Mouse (Mus musculus): ENCODE results near the gene Spryd4. TPM values are rescaled to one million over a fixed set of nuclear protein-coding genes. Genes with fewer than 3 reads are reported as not detected.
"Not testable (repeated sequence)": the region's sequence is repeated elsewhere in the genome, so short reads cannot be mapped to it uniquely, and the experiment has no call there.

The Spryd4 gene
- total and polyA plus RNA-seq, 3 experiments: 17.2 to 19.6 TPM; not detected in 1

DNA sequence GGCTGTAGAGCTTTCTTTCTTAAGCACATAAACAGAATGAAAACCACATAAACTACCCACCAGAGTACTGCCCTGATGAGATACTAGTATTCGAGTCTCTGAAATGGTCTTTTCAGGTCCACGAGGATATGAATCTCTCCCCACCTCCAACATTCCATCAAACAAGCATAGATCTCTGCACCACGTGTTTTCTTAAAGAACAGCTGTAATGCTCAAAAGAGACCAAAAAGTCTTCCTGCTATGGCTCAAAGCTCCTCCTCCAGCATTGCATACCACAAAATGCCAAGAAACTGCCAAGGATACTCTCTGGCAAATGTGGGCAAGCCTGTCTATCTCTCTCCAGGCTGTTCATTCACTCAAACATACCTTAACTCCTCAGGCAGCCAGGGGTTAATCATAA lies 36.3 kb downstream of the Spryd4 start:
- H3K9ac ChIP-seq (ENCODE audit: control insufficient read depth, low read depth, low read length, poor library complexity, severe bottlenecking): no peak overlapping the region; the same call in 1 of the 2 replicates
- H3K9me3 ChIP-seq (replicated peaks; ENCODE audit: insufficient read depth, low read length): no peaks in the 10 kb centered on the region
- H3K4me1 ChIP-seq (ENCODE audit: control insufficient read depth in 1 of 2, insufficient read depth in 2 of 2, low read length in 2 of 2): peaks cover 0 to 6% of the 10 kb centered on the region in 2 experiments; a peak in 1 of 4 replicates
- no peaks in the 10 kb centered on the region for H3K27me3 ChIP-seq (ENCODE audit: control insufficient read depth in 1 of 2, insufficient read depth in 2 of 2, low read length in 2 of 2)
- no peak for DNase-seq (ENCODE audit: low read depth, low spot score)
- TF ChIP-seq ZC3H11A (IDR thresholded peaks at IDR 0.05; ENCODE audit: low read depth, low read length): no peak
- no peak for TF ChIP-seq NRF1 (IDR thresholded peaks at IDR 0.05; ENCODE audit: insufficient read depth, low read depth, low read length, poor library complexity, severe bottlenecking)
- peaks cover 0 to 8% of the 10 kb centered on the region in 2 experiments; a peak in 2 of 4 replicates for H3K36me3 ChIP-seq (ENCODE audit: control insufficient read depth in 1 of 2, insufficient read depth in 2 of 2, low read length in 2 of 2)
- H3K27ac ChIP-seq (ENCODE audit: control insufficient read depth, low read depth, low read length): no peak overlapping the region
- peak overlapping the region; percentile 90 to 94 for H3K4me3 ChIP-seq (ENCODE audit: control insufficient read depth in 1 of 2, insufficient read depth in 1 of 2, low read depth in 2 of 2, low read length in 2 of 2)
- H3K79me2 ChIP-seq (ENCODE audit: control insufficient read depth, insufficient read depth, low read length, poor library complexity): peaks cover 2% of the 10 kb centered on the region; the same call in 1 of the 2 replicates

GRCm38 (mm10) chr10:128171348-128171747 lies 40.3 kb downstream of the Spryd4 start:
- H3K27me3 ChIP-seq (ENCODE audit: control insufficient read depth in 1 of 2, insufficient read depth in 2 of 2, low read length in 2 of 2); H3K79me2 ChIP-seq (ENCODE audit: control insufficient read depth, insufficient read depth, low read length, poor library complexity); DNase-seq (ENCODE audit: low read depth, low spot score); H3K9ac ChIP-seq (ENCODE audit: control insufficient read depth, low read depth, low read length, poor library complexity, severe bottlenecking); H3K4me1 ChIP-seq (ENCODE audit: control insufficient read depth in 1 of 2, insufficient read depth in 2 of 2, low read length in 2 of 2); H3K27ac ChIP-seq (ENCODE audit: control insufficient read depth, low read depth, low read length); H3K9me3 ChIP-seq (replicated peaks; ENCODE audit: insufficient read depth, low read length); H3K4me3 ChIP-seq (ENCODE audit: control insufficient read depth in 1 of 2, insufficient read depth in 1 of 2, low read depth in 2 of 2, low read length in 2 of 2); H3K36me3 ChIP-seq (ENCODE audit: control insufficient read depth in 1 of 2, insufficient read depth in 2 of 2, low read length in 2 of 2): not testable (repeated sequence)

DNA sequence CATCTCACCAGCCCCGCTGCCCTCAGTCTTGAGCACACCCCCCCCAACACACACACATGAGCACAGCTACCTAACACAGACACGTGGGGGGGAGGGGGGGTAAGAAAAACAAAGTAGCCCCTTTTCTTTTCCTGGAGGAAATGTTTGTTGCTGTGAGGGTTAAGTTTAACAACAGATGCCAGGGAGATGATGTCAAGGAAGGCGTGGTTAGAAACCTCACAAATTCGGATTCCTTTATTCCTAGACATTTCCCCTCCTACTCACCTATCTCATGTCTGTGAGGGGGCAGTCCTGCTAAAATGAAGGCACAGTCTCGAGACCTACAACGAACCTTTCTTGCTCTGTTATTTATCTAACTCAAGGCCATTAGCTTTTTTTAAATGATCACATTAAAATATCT lies 44.5 kb downstream of the Spryd4 start:
- Histone ChIP-seq H3K27ac (ENCODE audit: control insufficient read depth, low read depth, low read length) (no peak overlapping the region), H3K4me3 (ENCODE audit: control insufficient read depth in 1 of 2, insufficient read depth in 1 of 2, low read depth in 2 of 2, low read length in 2 of 2) (no peak overlapping the region), H3K4me1 (ENCODE audit: control insufficient read depth in 1 of 2, insufficient read depth in 2 of 2, low read length in 2 of 2) (no peaks in the 10 kb centered on the region), H3K79me2 (ENCODE audit: control insufficient read depth, insufficient read depth, low read length, poor library complexity) (no peaks in the 10 kb centered on the region), H3K9me3 (replicated peaks; ENCODE audit: insufficient read depth, low read length) (no peaks in the 10 kb centered on the region), H3K9ac (ENCODE audit: control insufficient read depth, low read depth, low read length, poor library complexity, severe bottlenecking) (no peak overlapping the region), H3K36me3 (ENCODE audit: control insufficient read depth in 1 of 2, insufficient read depth in 2 of 2, low read length in 2 of 2) (no peaks in the 10 kb centered on the region), H3K27me3 (ENCODE audit: control insufficient read depth in 1 of 2, insufficient read depth in 2 of 2, low read length in 2 of 2) (no peaks in the 10 kb centered on the region)
- TF ChIP-seq SIN3A (IDR thresholded peaks at IDR 0.05; ENCODE audit: low read length): no peak
- TF ChIP-seq GABPA (IDR thresholded peaks at IDR 0.05; ENCODE audit: low read depth, low read length): no peak
- no peak for TF ChIP-seq HCFC1 (IDR thresholded peaks at IDR 0.05; ENCODE audit: low read depth, low read length)
- DNase-seq (ENCODE audit: low read depth, low spot score): no peak

DNA sequence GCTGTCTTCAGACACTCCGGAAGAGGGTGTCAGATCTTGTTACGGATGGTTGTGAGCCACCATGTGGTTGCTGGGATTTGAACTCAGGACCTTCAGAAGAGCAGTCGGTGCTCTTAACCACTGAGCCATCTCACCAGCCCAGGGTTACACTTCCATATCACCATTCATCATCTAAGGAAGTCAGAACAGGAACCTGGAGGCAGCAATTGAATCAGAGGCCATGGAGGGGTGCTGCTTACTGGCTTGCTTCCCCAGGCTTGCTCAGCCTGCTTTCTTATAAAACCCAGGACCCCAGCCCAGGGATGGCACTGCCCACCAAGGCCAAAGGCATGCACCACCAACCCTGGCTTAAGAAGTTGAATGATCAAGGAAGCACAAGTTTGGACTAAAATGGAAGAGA lies 45.9 kb downstream of the Spryd4 start:
- not testable (repeated sequence) for DNase-seq (ENCODE audit: low read depth, low spot score); H3K4me1 ChIP-seq (ENCODE audit: control insufficient read depth in 1 of 2, insufficient read depth in 2 of 2, low read length in 2 of 2); H3K4me3 ChIP-seq (ENCODE audit: control insufficient read depth in 1 of 2, insufficient read depth in 1 of 2, low read depth in 2 of 2, low read length in 2 of 2); H3K79me2 ChIP-seq (ENCODE audit: control insufficient read depth, insufficient read depth, low read length, poor library complexity); H3K9me3 ChIP-seq (replicated peaks; ENCODE audit: insufficient read depth, low read length); H3K36me3 ChIP-seq (ENCODE audit: control insufficient read depth in 1 of 2, insufficient read depth in 2 of 2, low read length in 2 of 2); H3K9ac ChIP-seq (ENCODE audit: control insufficient read depth, low read depth, low read length, poor library complexity, severe bottlenecking); H3K27me3 ChIP-seq (ENCODE audit: control insufficient read depth in 1 of 2, insufficient read depth in 2 of 2, low read length in 2 of 2); H3K27ac ChIP-seq (ENCODE audit: control insufficient read depth, low read depth, low read length)
- peak; percentile 74; the same call in 1 of the 2 replicates for TF ChIP-seq TBP (IDR thresholded peaks at IDR 0.05; ENCODE audit: low read depth, low read length)

Other genes starting within 250 kb of the Spryd4 start
- gene Hsd17b6, start 204.2 kb downstream of the Spryd4 start, total RNA-seq (2012; rRNA removed): not detected in 2 replicates
- under 1 TPM in 1 of 2 experiments, not detected in 1; 0.15 TPM for gene Hsd17b6, start 204.2 kb downstream of the Spryd4 start, polyA plus RNA-seq (2012; ENCODE audit: insufficient read depth in 1 of 2, insufficient read length in 2 of 2, low read depth in 1 of 2, low replicate concordance in 2 of 2, missing spikeins in 1 of 2)
- gene Prim1, start 196.6 kb downstream of the Spryd4 start, total RNA-seq (2012; rRNA removed): 59.6 and 74.0 TPM in 2 replicates
- gene Prim1, start 196.6 kb downstream of the Spryd4 start, polyA plus RNA-seq (2012; ENCODE audit: insufficient read depth in 1 of 2, insufficient read length in 2 of 2, low read depth in 1 of 2, low replicate concordance in 2 of 2, missing spikeins in 1 of 2): 10 to 100 TPM in 1 of 2 experiments, not detected in 1; 71.5 TPM
- gene Naca, start 176.2 kb downstream of the Spryd4 start, total RNA-seq (2012; rRNA removed): 1,577 and 1,612 TPM in 2 replicates
- gene Naca, start 176.2 kb downstream of the Spryd4 start, polyA plus RNA-seq (2012; ENCODE audit: insufficient read depth in 1 of 2, insufficient read length in 2 of 2, low read depth in 1 of 2, low replicate concordance in 2 of 2, missing spikeins in 1 of 2): 1,000 to 10,000 TPM in 1 of 2 experiments, 100 to 1,000 TPM in 1; 202 to 1,039 TPM
- 233 and 240 TPM in 2 replicates for gene Ptges3, start 152.9 kb downstream of the Spryd4 start, total RNA-seq (2012; rRNA removed)
- gene Ptges3, start 152.9 kb downstream of the Spryd4 start, polyA plus RNA-seq (2012; ENCODE audit: insufficient read depth in 1 of 2, insufficient read length in 2 of 2, low read depth in 1 of 2, low replicate concordance in 2 of 2, missing spikeins in 1 of 2): 100 to 1,000 TPM; 216 to 627 TPM
- gene Atp5b, start 128.5 kb downstream of the Spryd4 start, total RNA-seq (2012; rRNA removed): 2,164 and 2,193 TPM in 2 replicates
- 1,000 to 10,000 TPM in 1 of 2 experiments, 100 to 1,000 TPM in 1; 545 to 2,318 TPM for gene Atp5b, start 128.5 kb downstream of the Spryd4 start, polyA plus RNA-seq (2012; ENCODE audit: insufficient read depth in 1 of 2, insufficient read length in 2 of 2, low read depth in 1 of 2, low replicate concordance in 2 of 2, missing spikeins in 1 of 2)
- 5.5 and 8.2 TPM in 2 replicates for gene Baz2a, start 120.2 kb downstream of the Spryd4 start, total RNA-seq (2012; rRNA removed)
- gene Baz2a, start 120.2 kb downstream of the Spryd4 start, polyA plus RNA-seq (2012; ENCODE audit: insufficient read depth in 1 of 2, insufficient read length in 2 of 2, low read depth in 1 of 2, low replicate concordance in 2 of 2, missing spikeins in 1 of 2): 10 to 100 TPM; 33.8 to 46.0 TPM
- gene Rbms2, start 31.5 kb downstream of the Spryd4 start, total RNA-seq (2012; rRNA removed): 5.1 and 5.8 TPM in 2 replicates
- 10 to 100 TPM in 1 of 2 experiments, not detected in 1; 23.5 TPM for gene Rbms2, start 31.5 kb downstream of the Spryd4 start, polyA plus RNA-seq (2012; ENCODE audit: insufficient read depth in 1 of 2, insufficient read length in 2 of 2, low read depth in 1 of 2, low replicate concordance in 2 of 2, missing spikeins in 1 of 2)
- gene Gls2, start 17.4 kb downstream of the Spryd4 start, total RNA-seq (2012; rRNA removed): 11.8 and 15.6 TPM in 2 replicates
- 10 to 100 TPM in 1 of 2 experiments, not detected in 1; 17.8 TPM for gene Gls2, start 17.4 kb downstream of the Spryd4 start, polyA plus RNA-seq (2012; ENCODE audit: insufficient read depth in 1 of 2, insufficient read length in 2 of 2, low read depth in 1 of 2, low replicate concordance in 2 of 2, missing spikeins in 1 of 2)
- gene Mip, start 14.0 kb upstream of the Spryd4 start, total RNA-seq (2012; rRNA removed): not detected in 2 replicates
- gene Mip, start 14.0 kb upstream of the Spryd4 start, polyA plus RNA-seq (2012; ENCODE audit: insufficient read depth in 1 of 2, insufficient read length in 2 of 2, low read depth in 1 of 2, low replicate concordance in 2 of 2, missing spikeins in 1 of 2): under 1 TPM in 1 of 2 experiments, not detected in 1; 0.04 TPM
- gene Timeless, start 20.3 kb upstream of the Spryd4 start, total RNA-seq (2012; rRNA removed): 49.3 and 50.2 TPM in 2 replicates
- gene Timeless, start 20.3 kb upstream of the Spryd4 start, polyA plus RNA-seq (2012; ENCODE audit: insufficient read depth in 1 of 2, insufficient read length in 2 of 2, low read depth in 1 of 2, low replicate concordance in 2 of 2, missing spikeins in 1 of 2): 100 to 1,000 TPM in 1 of 2 experiments, 10 to 100 TPM in 1; 89.8 to 627 TPM
- gene Apon, start 42.3 kb upstream of the Spryd4 start, total RNA-seq (2012; rRNA removed): 0.27 and 0.46 TPM in 2 replicates
- gene Apon, start 42.3 kb upstream of the Spryd4 start, polyA plus RNA-seq (2012; ENCODE audit: insufficient read depth in 1 of 2, insufficient read length in 2 of 2, low read depth in 1 of 2, low replicate concordance in 2 of 2, missing spikeins in 1 of 2): under 1 TPM in 1 of 2 experiments, not detected in 1; 0.46 TPM
- not detected in 2 replicates for gene Apof, start 56.9 kb upstream of the Spryd4 start, total RNA-seq (2012; rRNA removed)
- gene Apof, start 56.9 kb upstream of the Spryd4 start, polyA plus RNA-seq (2012; ENCODE audit: insufficient read depth in 1 of 2, insufficient read length in 2 of 2, low read depth in 1 of 2, low replicate concordance in 2 of 2, missing spikeins in 1 of 2): not detected
- gene Stat2, start 58.8 kb upstream of the Spryd4 start, total RNA-seq (2012; rRNA removed): 3.4 and 3.6 TPM in 2 replicates
- gene Stat2, start 58.8 kb upstream of the Spryd4 start, polyA plus RNA-seq (2012; ENCODE audit: insufficient read depth in 1 of 2, insufficient read length in 2 of 2, low read depth in 1 of 2, low replicate concordance in 2 of 2, missing spikeins in 1 of 2): 1 to 10 TPM in 1 of 2 experiments, not detected in 1; 6.6 TPM
- 0.12 and 0.20 TPM in 2 replicates for gene Il23a, start 86.9 kb upstream of the Spryd4 start, total RNA-seq (2012; rRNA removed)
- gene Il23a, start 86.9 kb upstream of the Spryd4 start, polyA plus RNA-seq (2012; ENCODE audit: insufficient read depth in 1 of 2, insufficient read length in 2 of 2, low read depth in 1 of 2, low replicate concordance in 2 of 2, missing spikeins in 1 of 2): under 1 TPM in 1 of 2 experiments, not detected in 1; 0.29 TPM
- 6.8 and 7.9 TPM in 2 replicates for gene Pan2, start 91.5 kb upstream of the Spryd4 start, total RNA-seq (2012; rRNA removed)
- 10 to 100 TPM in 1 of 2 experiments, not detected in 1; 28.6 TPM for gene Pan2, start 91.5 kb upstream of the Spryd4 start, polyA plus RNA-seq (2012; ENCODE audit: insufficient read depth in 1 of 2, insufficient read length in 2 of 2, low read depth in 1 of 2, low replicate concordance in 2 of 2, missing spikeins in 1 of 2)
- gene Cnpy2, start 110.7 kb upstream of the Spryd4 start, total RNA-seq (2012; rRNA removed): 92.4 and 98.1 TPM in 2 replicates
- 100 to 1,000 TPM in 1 of 2 experiments, not detected in 1; 107 TPM for gene Cnpy2, start 110.7 kb upstream of the Spryd4 start, polyA plus RNA-seq (2012; ENCODE audit: insufficient read depth in 1 of 2, insufficient read length in 2 of 2, low read depth in 1 of 2, low replicate concordance in 2 of 2, missing spikeins in 1 of 2)
- 161 and 187 TPM in 2 replicates for gene Cs, start 125.9 kb upstream of the Spryd4 start, total RNA-seq (2012; rRNA removed)
- gene Cs, start 125.9 kb upstream of the Spryd4 start, polyA plus RNA-seq (2012; ENCODE audit: insufficient read depth in 1 of 2, insufficient read length in 2 of 2, low read depth in 1 of 2, low replicate concordance in 2 of 2, missing spikeins in 1 of 2): 100 to 1,000 TPM; 133 to 256 TPM
- 6.8 and 7.7 TPM in 2 replicates for gene Coq10a, start 157.2 kb upstream of the Spryd4 start, total RNA-seq (2012; rRNA removed)
- 10 to 100 TPM in 1 of 2 experiments, not detected in 1; 14.1 TPM for gene Coq10a, start 157.2 kb upstream of the Spryd4 start, polyA plus RNA-seq (2012; ENCODE audit: insufficient read depth in 1 of 2, insufficient read length in 2 of 2, low read depth in 1 of 2, low replicate concordance in 2 of 2, missing spikeins in 1 of 2)
- 9.5 and 10.0 TPM in 2 replicates for gene Ankrd52, start 165.3 kb upstream of the Spryd4 start, total RNA-seq (2012; rRNA removed)
- 10 to 100 TPM in 1 of 2 experiments, not detected in 1; 39.9 TPM for gene Ankrd52, start 165.3 kb upstream of the Spryd4 start, polyA plus RNA-seq (2012; ENCODE audit: insufficient read depth in 1 of 2, insufficient read length in 2 of 2, low read depth in 1 of 2, low replicate concordance in 2 of 2, missing spikeins in 1 of 2)
- not detected in 2 replicates for gene Slc39a5, start 189.4 kb upstream of the Spryd4 start, total RNA-seq (2012; rRNA removed)
- not detected for gene Slc39a5, start 189.4 kb upstream of the Spryd4 start, polyA plus RNA-seq (2012; ENCODE audit: insufficient read depth in 1 of 2, insufficient read length in 2 of 2, low read depth in 1 of 2, low replicate concordance in 2 of 2, missing spikeins in 1 of 2)
- 33.7 and 39.9 TPM in 2 replicates for gene Nabp2, start 199.7 kb upstream of the Spryd4 start, total RNA-seq (2012; rRNA removed)
- 100 to 1,000 TPM; 166 to 249 TPM for gene Nabp2, start 199.7 kb upstream of the Spryd4 start, polyA plus RNA-seq (2012; ENCODE audit: insufficient read depth in 1 of 2, insufficient read length in 2 of 2, low read depth in 1 of 2, low replicate concordance in 2 of 2, missing spikeins in 1 of 2)
- 25.4 and 28.1 TPM in 2 replicates for gene Rnf41, start 199.8 kb upstream of the Spryd4 start, total RNA-seq (2012; rRNA removed)
- gene Rnf41, start 199.8 kb upstream of the Spryd4 start, polyA plus RNA-seq (2012; ENCODE audit: insufficient read depth in 1 of 2, insufficient read length in 2 of 2, low read depth in 1 of 2, low replicate concordance in 2 of 2, missing spikeins in 1 of 2): 10 to 100 TPM in 1 of 2 experiments, not detected in 1; 27.4 TPM
- 22.3 and 24.8 TPM in 2 replicates for gene Smarcc2, start 247.4 kb upstream of the Spryd4 start, total RNA-seq (2012; rRNA removed)
- gene Smarcc2, start 247.4 kb upstream of the Spryd4 start, polyA plus RNA-seq (2012; ENCODE audit: insufficient read depth in 1 of 2, insufficient read length in 2 of 2, low read depth in 1 of 2, low replicate concordance in 2 of 2, missing spikeins in 1 of 2): 100 to 1,000 TPM in 1 of 2 experiments, 10 to 100 TPM in 1; 68.8 to 226 TPM